Mouse (Mus musculus): ENCODE measurements at regions not wholly inside any gene's neighbourhood (a gene's known extent, or its start where the extent isn't known, plus 50 kb on each side); places are given as distances from the start of the nearest gene placed in this dataset.

DNA sequence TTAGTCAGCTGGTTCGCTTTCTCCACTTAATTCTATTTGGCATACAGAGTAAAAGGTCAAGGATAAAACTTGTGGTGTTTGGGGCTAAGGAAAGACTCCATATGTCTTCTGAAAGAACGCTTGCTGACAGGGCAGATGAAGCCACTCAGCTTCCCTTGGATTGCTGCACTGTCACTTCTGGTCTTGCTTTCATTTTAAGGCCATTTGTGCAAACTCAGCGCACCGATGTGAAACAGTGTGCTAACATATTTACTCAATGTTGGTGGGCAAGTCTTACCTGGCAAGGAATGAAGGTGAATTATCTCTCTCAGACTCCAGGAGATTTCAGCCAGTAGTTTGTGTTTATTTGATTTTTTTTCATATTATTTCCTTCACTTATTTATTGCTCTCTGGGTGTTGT, 907.2 kb downstream of the Gsdmc2 start:
- Histone ChIP-seq H3K27me3 (ENCODE audit: insufficient read depth, low read length) (no peaks in the 10 kb centered on the region), H3K4me2 (ENCODE audit: low read length) (no peak overlapping the region), H3K4me3 (replicated peaks; ENCODE audit: low read depth, low read length) (no peak overlapping the region), H3K36me3 (ENCODE audit: insufficient read depth, low read length) (no peaks in the 10 kb centered on the region), H3K4me1 (replicated peaks; ENCODE audit: insufficient read depth, low read length) (0 out of 2 replicates have a peak, but pooled peaks cover 4% of the 10 kb centered on the region), H3K9me3 (replicated peaks; ENCODE audit: low read length) (no peaks in the 10 kb centered on the region), H3K9ac (ENCODE audit: low read depth, low read length) (no peak overlapping the region), H3K27ac (no peak overlapping the region)
- no peak for DNase-seq (ENCODE audit: low spot score)
- 86% methylated on average over 4 of the region's 4 CpGs for WGBS
- no peak for ATAC-seq (replicated peaks; ENCODE audit: low FRiP score, low read depth)
- TF ChIP-seq CTCF (IDR thresholded peaks at IDR 0.05; ENCODE audit: low read depth), result no peak

DNA sequence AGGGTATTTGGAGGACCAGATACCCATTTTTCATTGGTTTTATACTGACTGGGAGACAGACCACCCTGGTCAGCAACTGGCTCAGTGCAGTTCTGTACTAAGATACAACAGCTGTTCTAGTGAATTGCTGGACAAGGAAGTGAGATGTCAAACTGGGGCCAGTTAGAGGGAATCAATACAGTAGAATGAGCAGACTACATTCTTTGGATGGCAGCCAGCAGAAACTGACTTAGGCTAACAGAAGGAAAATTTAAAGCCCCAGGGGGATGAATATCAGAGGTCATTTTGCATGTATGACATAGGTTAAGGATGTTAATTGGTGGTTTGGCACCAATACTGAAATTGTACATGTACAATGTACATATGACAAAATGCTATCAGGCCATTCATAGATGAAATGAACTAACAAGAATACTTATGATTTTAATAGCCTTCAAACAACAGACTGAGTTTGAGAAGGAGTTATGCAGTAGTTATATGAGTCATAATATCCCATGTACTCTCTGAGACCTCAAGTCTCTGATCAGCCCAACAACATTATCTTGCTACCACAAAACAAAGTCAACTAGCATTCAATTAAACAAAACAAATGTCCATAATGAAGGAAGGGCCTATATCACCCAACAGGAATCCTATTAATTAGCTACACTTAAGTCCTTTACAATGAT, 910.3 kb downstream of the Gsdmc2 start:
- 0 out of 2 replicates have a peak, but pooled peaks cover 4% of the 10 kb centered on the region for H3K4me1 ChIP-seq (replicated peaks; ENCODE audit: insufficient read depth, low read length)
- DNase-seq (ENCODE audit: low spot score), result peak; percentile 94
- no peak; the same call in 1 of the 2 replicates for ATAC-seq (replicated peaks; ENCODE audit: low FRiP score, low read depth)
- no peak for TF ChIP-seq CTCF (IDR thresholded peaks at IDR 0.05; ENCODE audit: low read depth)
- H3K27me3 ChIP-seq (ENCODE audit: insufficient read depth, low read length), result no peaks in the 10 kb centered on the region
- H3K27ac ChIP-seq, result no peak overlapping the region
- no peak overlapping the region for H3K4me3 ChIP-seq (replicated peaks; ENCODE audit: low read depth, low read length)
- no peaks in the 10 kb centered on the region for H3K9me3 ChIP-seq (replicated peaks; ENCODE audit: low read length)
- H3K4me2 ChIP-seq (ENCODE audit: low read length), result no peak overlapping the region
- no peaks in the 10 kb centered on the region for H3K36me3 ChIP-seq (ENCODE audit: insufficient read depth, low read length)
- H3K9ac ChIP-seq (ENCODE audit: low read depth, low read length), result no peak overlapping the region

- no peaks in the 10 kb centered on the region for H3K27me3 ChIP-seq (ENCODE audit: insufficient read depth, low read length)
- H3K4me1 ChIP-seq (replicated peaks; ENCODE audit: insufficient read depth, low read length), result no peaks in the 10 kb centered on the region
- no peak overlapping the region for H3K9ac ChIP-seq (ENCODE audit: low read depth, low read length)
- H3K27ac ChIP-seq, result no peak overlapping the region
- WGBS, result 64% methylated on average over 2 of the region's 2 CpGs
- no peak for TF ChIP-seq CTCF (IDR thresholded peaks at IDR 0.05; ENCODE audit: low read depth)
- no peak for ATAC-seq (replicated peaks; ENCODE audit: low FRiP score, low read depth)
- no peak overlapping the region for H3K4me3 ChIP-seq (replicated peaks; ENCODE audit: low read depth, low read length)
- H3K36me3 ChIP-seq (ENCODE audit: insufficient read depth, low read length), result no peaks in the 10 kb centered on the region
- no peaks in the 10 kb centered on the region for H3K9me3 ChIP-seq (replicated peaks; ENCODE audit: low read length)
- H3K4me2 ChIP-seq (ENCODE audit: low read length), result no peak overlapping the region
- peak; percentile 29 for DNase-seq (ENCODE audit: low spot score)
These were observed 924.5 kb downstream of the Gsdmc2 start for GRCm38 (mm10) chr15:62920520-62920919.

- no peaks in the 10 kb centered on the region for H3K9me3 ChIP-seq (replicated peaks; ENCODE audit: low read length)
- H3K9ac ChIP-seq (ENCODE audit: low read depth, low read length), result no peak overlapping the region
- TF ChIP-seq CTCF (IDR thresholded peaks at IDR 0.05; ENCODE audit: low read depth), result no peak
- H3K4me1 ChIP-seq (replicated peaks; ENCODE audit: insufficient read depth, low read length), result no peaks in the 10 kb centered on the region
- ATAC-seq (replicated peaks; ENCODE audit: low FRiP score, low read depth) (no peak), DNase-seq (ENCODE audit: low spot score) (peak; percentile 40)
- no peak overlapping the region for H3K4me3 ChIP-seq (replicated peaks; ENCODE audit: low read depth, low read length)
- no peak overlapping the region for H3K27ac ChIP-seq
- H3K27me3 ChIP-seq (ENCODE audit: insufficient read depth, low read length), result no peaks in the 10 kb centered on the region
- no peaks in the 10 kb centered on the region for H3K36me3 ChIP-seq (ENCODE audit: insufficient read depth, low read length)
- H3K4me2 ChIP-seq (ENCODE audit: low read length), result no peak overlapping the region
These were observed 925.7 kb downstream of the Gsdmc2 start for GRCm38 (mm10) chr15:62919264-62919663.

- ATAC-seq (replicated peaks; ENCODE audit: low FRiP score, low read depth), result no peak
- H3K27ac ChIP-seq, result no peak overlapping the region
These were observed 936.6 kb downstream of the Gsdmc2 start for GRCm38 (mm10) chr15:62908379-62908778.

DNA sequence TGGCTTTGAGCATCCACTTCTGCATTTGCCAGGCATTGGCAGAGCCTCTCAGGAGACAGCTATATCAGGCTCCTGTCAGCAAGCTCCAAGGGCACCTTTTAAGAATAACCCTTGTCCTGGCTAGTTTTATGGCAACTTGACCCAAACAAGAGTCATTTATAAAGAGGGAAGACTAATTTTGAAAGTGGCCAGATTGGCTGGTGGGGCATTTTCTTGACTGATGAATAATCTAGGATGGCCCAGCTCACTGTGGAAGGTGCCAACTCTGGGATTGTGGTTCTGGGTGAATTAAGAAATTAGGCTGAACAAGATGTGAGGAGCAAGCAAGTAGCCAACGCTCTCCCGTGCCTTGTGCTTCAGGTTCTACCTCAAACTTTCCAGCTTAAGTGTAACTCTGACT, 937.8 kb downstream of the Gsdmc2 start:
- H3K4me3 ChIP-seq (replicated peaks; ENCODE audit: low read depth, low read length), result no peak overlapping the region

More at GRCm38 (mm10) chr15:62908379-62908778, 936.6 kb downstream of the Gsdmc2 start:
- H3K36me3 ChIP-seq (ENCODE audit: insufficient read depth, low read length), result no peaks in the 10 kb centered on the region
- no peaks in the 10 kb centered on the region for H3K9me3 ChIP-seq (replicated peaks; ENCODE audit: low read length)
- no peak overlapping the region for H3K4me3 ChIP-seq (replicated peaks; ENCODE audit: low read depth, low read length)
- DNase-seq (ENCODE audit: low spot score), result peak; percentile 9
- no peaks in the 10 kb centered on the region for H3K4me1 ChIP-seq (replicated peaks; ENCODE audit: insufficient read depth, low read length)
- no peak overlapping the region for H3K4me2 ChIP-seq (ENCODE audit: low read length)
- H3K27me3 ChIP-seq (ENCODE audit: insufficient read depth, low read length), result no peaks in the 10 kb centered on the region
- no peak overlapping the region for H3K9ac ChIP-seq (ENCODE audit: low read depth, low read length)
- TF ChIP-seq CTCF (IDR thresholded peaks at IDR 0.05; ENCODE audit: low read depth), result no peak
- 36% methylated on average over 4 of the region's 4 CpGs for WGBS

More for the DNA sequence above, 937.8 kb downstream of the Gsdmc2 start:
- 94% methylated on average over 2 of the region's 2 CpGs for WGBS
- Histone ChIP-seq H3K27ac (no peak overlapping the region), H3K27me3 (ENCODE audit: insufficient read depth, low read length) (no peaks in the 10 kb centered on the region), H3K36me3 (ENCODE audit: insufficient read depth, low read length) (no peaks in the 10 kb centered on the region), H3K4me1 (replicated peaks; ENCODE audit: insufficient read depth, low read length) (no peaks in the 10 kb centered on the region), H3K9ac (ENCODE audit: low read depth, low read length) (no peak overlapping the region), H3K9me3 (replicated peaks; ENCODE audit: low read length) (no peaks in the 10 kb centered on the region), H3K4me2 (ENCODE audit: low read length) (no peak overlapping the region)
- no peak for ATAC-seq (replicated peaks; ENCODE audit: low FRiP score, low read depth)
- no peak for DNase-seq (ENCODE audit: low spot score)
- TF ChIP-seq CTCF (IDR thresholded peaks at IDR 0.05; ENCODE audit: low read depth), result no peak
